Mouse (Mus musculus): ENCODE measurements around the gene Olfr871. TPM values are rescaled to one million over a fixed set of nuclear protein-coding genes. Genes with fewer than 3 reads are reported as not detected.

Gene Olfr871
- polyA plus RNA-seq (2012; ENCODE audit: low replicate concordance) = not detected in 2 replicates

GRCm38 (mm10) chr9:20211907-20212306 is at the start of gene Olfr871:
Olfr871 (plus strand) TSS chr9:20212207.

DNA sequence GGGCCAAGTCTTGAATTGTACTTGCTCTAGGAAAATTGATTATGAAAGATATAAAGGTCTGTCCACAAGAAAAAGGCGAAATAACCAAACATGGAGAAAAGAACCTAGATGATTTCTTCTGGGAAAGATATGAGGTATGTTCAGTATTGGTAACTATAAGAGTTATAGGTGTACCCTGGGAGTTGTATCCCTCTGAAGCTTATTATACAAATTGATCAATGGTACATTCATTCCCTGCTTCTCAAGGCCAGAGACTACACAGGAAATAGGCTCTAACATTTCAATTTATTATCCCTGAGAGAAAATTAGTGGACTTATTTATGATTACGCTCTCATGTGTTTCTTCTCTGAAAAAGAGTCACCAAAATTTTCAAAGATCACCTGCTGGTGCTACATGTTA is 38.0 kb upstream of the Olfr871 start, which contains the start of gene Olfr870:
Gene Olfr870, minus strand, starts transcription at position 101 of the 400 bp plus-strand sequence.

DNA sequence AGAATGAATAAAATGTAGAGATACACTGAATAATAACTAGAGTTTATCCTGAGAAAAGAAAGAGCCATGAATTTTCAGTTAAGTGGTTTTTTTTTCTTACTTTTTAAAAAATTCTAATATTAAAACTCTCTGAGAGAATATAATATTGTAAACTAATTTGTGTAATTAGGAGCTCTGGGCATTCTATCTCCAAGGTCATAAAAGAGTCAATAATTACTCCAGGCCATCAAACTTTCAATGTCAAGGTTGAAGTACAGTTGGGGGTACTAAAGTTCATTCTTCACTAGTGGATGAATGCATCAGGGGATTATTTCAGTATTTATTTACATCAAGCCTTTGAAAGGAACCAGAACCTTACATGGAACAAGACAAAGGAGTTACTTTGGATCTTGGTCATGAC is 24.8 kb downstream of the Olfr871 start, which contains the start of gene Olfr872:
Gene Olfr872, plus strand, starts transcription at position 301 of the 400 bp plus-strand sequence.

Other genes with a start within 250 kb of the Olfr871 start
- gene Olfr866, start 184.2 kb upstream of the Olfr871 start, polyA plus RNA-seq (2012; ENCODE audit: low replicate concordance) = not detected in 2 replicates
- gene Olfr867, start 154.6 kb upstream of the Olfr871 start, polyA plus RNA-seq (2012; ENCODE audit: low replicate concordance) = not detected in 2 replicates
- not detected in 2 replicates for gene Olfr868, start 113.6 kb upstream of the Olfr871 start, polyA plus RNA-seq (2012; ENCODE audit: low replicate concordance)
- gene Olfr869, start 83.2 kb upstream of the Olfr871 start, polyA plus RNA-seq (2012; ENCODE audit: low replicate concordance) = not detected in 2 replicates
- gene Olfr870, start 38.1 kb upstream of the Olfr871 start, polyA plus RNA-seq (2012; ENCODE audit: low replicate concordance) = not detected in 2 replicates
- not detected in 2 replicates for gene Olfr872, start 24.9 kb downstream of the Olfr871 start, polyA plus RNA-seq (2012; ENCODE audit: low replicate concordance)
- not detected in 2 replicates for gene Olfr39, start 70.1 kb downstream of the Olfr871 start, polyA plus RNA-seq (2012; ENCODE audit: low replicate concordance)
- gene Olfr873, start 86.3 kb downstream of the Olfr871 start, polyA plus RNA-seq (2012; ENCODE audit: low replicate concordance) = 0.03 TPM in 1 of 2 replicates, not detected in the other
- gene Olfr18, start 123.9 kb downstream of the Olfr871 start, polyA plus RNA-seq (2012; ENCODE audit: low replicate concordance) = not detected in 2 replicates
- gene Zfp560, start 173.0 kb downstream of the Olfr871 start, polyA plus RNA-seq (2012; ENCODE audit: low replicate concordance) = 0.24 and 0.43 TPM in 2 replicates
- gene Zfp26, start 248.0 kb downstream of the Olfr871 start, polyA plus RNA-seq (2012; ENCODE audit: low replicate concordance) = 0.08 and 0.38 TPM in 2 replicates